Mouse (Mus musculus): ENCODE measurements around the gene Rffl. TPM values are rescaled to one million over a fixed set of nuclear protein-coding genes. Genes with fewer than 3 reads are reported as not detected.

Gene Rffl
- polyA plus RNA-seq, 1 experiment from 2014 or later = 13.6 TPM

GRCm38 (mm10) chr11:82820788-82821456 is 50.1 kb downstream of the Rffl start:
- 61% methylated on average over 13 of the region's 13 CpGs for WGBS
- peak; percentile 74 for ATAC-seq
- Histone ChIP-seq H3K27me3 (replicated peaks; ENCODE audit: control insufficient read depth, insufficient read depth, low read length) (no peaks in the 10 kb centered on the region), H3K9me3 (ENCODE audit: control insufficient read depth, low read length) (no peaks in the 10 kb centered on the region), H3K4me3 (ENCODE audit: low read length) (no peak overlapping the region), H3K4me2 (ENCODE audit: low read depth, low read length) (no peak overlapping the region), H3K36me3 (ENCODE audit: control insufficient read depth, insufficient read depth, low read length) (no peaks in the 10 kb centered on the region), H3K9ac (ENCODE audit: low read depth, low read length) (no peak overlapping the region), H3K4me1 (ENCODE audit: control insufficient read depth, insufficient read depth, low read length) (no peaks in the 10 kb centered on the region), H3K27ac (ENCODE audit: low read length) (no peak overlapping the region)

GRCm38 (mm10) chr11:82819350-82819749 is 51.7 kb downstream of the Rffl start:
- Histone ChIP-seq H3K4me1 (ENCODE audit: control insufficient read depth, insufficient read depth, low read length) (no peaks in the 10 kb centered on the region), H3K9ac (ENCODE audit: low read depth, low read length) (no peak overlapping the region), H3K27ac (ENCODE audit: low read length) (no peak overlapping the region), H3K4me2 (ENCODE audit: low read depth, low read length) (no peak overlapping the region), H3K9me3 (ENCODE audit: control insufficient read depth, low read length) (no peaks in the 10 kb centered on the region), H3K4me3 (ENCODE audit: low read length) (no peak overlapping the region), H3K27me3 (replicated peaks; ENCODE audit: control insufficient read depth, insufficient read depth, low read length) (no peaks in the 10 kb centered on the region), H3K36me3 (ENCODE audit: control insufficient read depth, insufficient read depth, low read length) (no peaks in the 10 kb centered on the region)
- WGBS = 59% methylated on average over 4 of the region's 4 CpGs
- ATAC-seq = no peak

- H3K9ac ChIP-seq (ENCODE audit: low read depth, low read length) = no peak overlapping the region
- no peak for ATAC-seq
- H3K4me3 ChIP-seq (ENCODE audit: low read length) = no peak overlapping the region
- H3K9me3 ChIP-seq (ENCODE audit: control insufficient read depth, low read length) = no peaks in the 10 kb centered on the region
- H3K36me3 ChIP-seq (ENCODE audit: control insufficient read depth, insufficient read depth, low read length) = no peaks in the 10 kb centered on the region; the same call in 1 of the 2 replicates
- no peak overlapping the region for H3K27ac ChIP-seq (ENCODE audit: low read length)
- WGBS = 80% methylated on average over 5 of the region's 5 CpGs
- H3K4me1 ChIP-seq (ENCODE audit: control insufficient read depth, insufficient read depth, low read length) = 0 out of 2 replicates have a peak, but pooled peaks cover 2% of the 10 kb centered on the region
- H3K4me2 ChIP-seq (ENCODE audit: low read depth, low read length) = no peak overlapping the region
- H3K27me3 ChIP-seq (replicated peaks; ENCODE audit: control insufficient read depth, insufficient read depth, low read length) = no peaks in the 10 kb centered on the region
Measured at GRCm38 (mm10) chr11:82808485-82808884, 62.5 kb downstream of the Rffl start.

GRCm38 (mm10) chr11:82807370-82807769 is 63.6 kb downstream of the Rffl start:
- no peak overlapping the region for H3K9ac ChIP-seq (ENCODE audit: low read depth, low read length)
- H3K4me3 ChIP-seq (ENCODE audit: low read length) = no peak overlapping the region
- no peak overlapping the region for H3K27ac ChIP-seq (ENCODE audit: low read length)
- H3K9me3 ChIP-seq (ENCODE audit: control insufficient read depth, low read length) = no peaks in the 10 kb centered on the region
- no peak for ATAC-seq
- H3K4me1 ChIP-seq (ENCODE audit: control insufficient read depth, insufficient read depth, low read length) = no peaks in the 10 kb centered on the region
- no peak overlapping the region for H3K4me2 ChIP-seq (ENCODE audit: low read depth, low read length)
- no peaks in the 10 kb centered on the region; the same call in 1 of the 2 replicates for H3K36me3 ChIP-seq (ENCODE audit: control insufficient read depth, insufficient read depth, low read length)
- H3K27me3 ChIP-seq (replicated peaks; ENCODE audit: control insufficient read depth, insufficient read depth, low read length) = no peaks in the 10 kb centered on the region
- 66% methylated on average over 3 of the region's 3 CpGs for WGBS

GRCm38 (mm10) chr11:82806656-82807055 is 64.4 kb downstream of the Rffl start:
- Histone ChIP-seq H3K27ac (ENCODE audit: low read length) (no peak overlapping the region), H3K4me2 (ENCODE audit: low read depth, low read length) (no peak overlapping the region), H3K36me3 (ENCODE audit: control insufficient read depth, insufficient read depth, low read length) (no peaks in the 10 kb centered on the region; the same call in 1 of the 2 replicates), H3K4me1 (ENCODE audit: control insufficient read depth, insufficient read depth, low read length) (no peaks in the 10 kb centered on the region), H3K9ac (ENCODE audit: low read depth, low read length) (no peak overlapping the region), H3K27me3 (replicated peaks; ENCODE audit: control insufficient read depth, insufficient read depth, low read length) (no peaks in the 10 kb centered on the region), H3K4me3 (ENCODE audit: low read length) (no peak overlapping the region), H3K9me3 (ENCODE audit: control insufficient read depth, low read length) (no peaks in the 10 kb centered on the region)
- 67% methylated on average over 3 of the region's 3 CpGs for WGBS
- ATAC-seq = no peak

GRCm38 (mm10) chr11:82783453-82783852 is 87.6 kb downstream of the Rffl start:
- no peak overlapping the region for H3K4me3 ChIP-seq (ENCODE audit: low read length)
- H3K27me3 ChIP-seq (replicated peaks; ENCODE audit: control insufficient read depth, insufficient read depth, low read length) = no peaks in the 10 kb centered on the region
- no peaks in the 10 kb centered on the region for H3K9me3 ChIP-seq (ENCODE audit: control insufficient read depth, low read length)
- 89% methylated on average over 11 of the region's 11 CpGs for WGBS
- no peak overlapping the region for H3K4me2 ChIP-seq (ENCODE audit: low read depth, low read length)
- no peak for ATAC-seq
- H3K9ac ChIP-seq (ENCODE audit: low read depth, low read length) = no peak overlapping the region; the same call in 1 of the 2 replicates
- 0 out of 2 replicates have a peak, but pooled peaks cover 10% of the 10 kb centered on the region for H3K36me3 ChIP-seq (ENCODE audit: control insufficient read depth, insufficient read depth, low read length)
- H3K4me1 ChIP-seq (ENCODE audit: control insufficient read depth, insufficient read depth, low read length) = peaks cover 8% of the 10 kb centered on the region; the same call in 1 of the 2 replicates
- H3K27ac ChIP-seq (ENCODE audit: low read length) = 0 out of 2 replicates have a peak overlapping the region, but pooled peaks have one; percentile 11

- peak overlapping the region; percentile 92 for H3K4me3 ChIP-seq (ENCODE audit: low read length)
- H3K4me1 ChIP-seq (ENCODE audit: control insufficient read depth, insufficient read depth, low read length) = peaks cover 8% of the 10 kb centered on the region; the same call in 1 of the 2 replicates
- H3K36me3 ChIP-seq (ENCODE audit: control insufficient read depth, insufficient read depth, low read length) = 0 out of 2 replicates have a peak, but pooled peaks cover 5% of the 10 kb centered on the region
- ATAC-seq = no peak
- 39% methylated on average over 6 of the region's 6 CpGs for WGBS
- H3K9ac ChIP-seq (ENCODE audit: low read depth, low read length) = peak overlapping the region; percentile 97
- H3K27me3 ChIP-seq (replicated peaks; ENCODE audit: control insufficient read depth, insufficient read depth, low read length) = no peaks in the 10 kb centered on the region
- no peaks in the 10 kb centered on the region for H3K9me3 ChIP-seq (ENCODE audit: control insufficient read depth, low read length)
- peak overlapping the region; percentile 95; the same call in 1 of the 2 replicates for H3K27ac ChIP-seq (ENCODE audit: low read length)
- peak overlapping the region; percentile 66 for H3K4me2 ChIP-seq (ENCODE audit: low read depth, low read length)
Measured at GRCm38 (mm10) chr11:82782197-82782596, 88.8 kb downstream of the Rffl start.

GRCm38 (mm10) chr11:82780983-82781903 is 89.8 kb downstream of the Rffl start, which contains the start of gene Lig3:
Gene Lig3, plus strand, starts transcription at chr11:82781108.
- under 1% methylated on average over 90 of the region's 90 CpGs for WGBS
- ATAC-seq = peak; percentile 96
- Histone ChIP-seq H3K4me3 (ENCODE audit: low read length) (peak within 1 kb of the TSS; percentile 92), H3K9me3 (ENCODE audit: control insufficient read depth, low read length) (no peaks in the 10 kb centered on the region), H3K27me3 (replicated peaks; ENCODE audit: control insufficient read depth, insufficient read depth, low read length) (no peaks in the 10 kb centered on the region), H3K4me1 (ENCODE audit: control insufficient read depth, insufficient read depth, low read length) (peaks cover 8% of the 10 kb centered on the region; the same call in 1 of the 2 replicates), H3K9ac (ENCODE audit: low read depth, low read length) (peak within 1 kb of the TSS; percentile 97), H3K36me3 (ENCODE audit: control insufficient read depth, insufficient read depth, low read length) (0 out of 2 replicates have a peak, but pooled peaks cover 3% of the 10 kb centered on the region), H3K27ac (ENCODE audit: low read length) (peak within 1 kb of the TSS; percentile 95), H3K4me2 (ENCODE audit: low read depth, low read length) (peak within 1 kb of the TSS; percentile 66)

- no peak for ATAC-seq
- Histone ChIP-seq H3K9me3 (ENCODE audit: control insufficient read depth, low read length) (no peaks in the 10 kb centered on the region), H3K27me3 (replicated peaks; ENCODE audit: control insufficient read depth, insufficient read depth, low read length) (no peaks in the 10 kb centered on the region), H3K36me3 (ENCODE audit: control insufficient read depth, insufficient read depth, low read length) (0 out of 2 replicates have a peak, but pooled peaks cover under 1% of the 10 kb centered on the region), H3K4me1 (ENCODE audit: control insufficient read depth, insufficient read depth, low read length) (peaks cover 8% of the 10 kb centered on the region; the same call in 1 of the 2 replicates), H3K4me2 (ENCODE audit: low read depth, low read length) (peak overlapping the region; percentile 54), H3K9ac (ENCODE audit: low read depth, low read length) (peak overlapping the region; percentile 97), H3K27ac (ENCODE audit: low read length) (peak overlapping the region; percentile 66), H3K4me3 (ENCODE audit: low read length) (peak overlapping the region; percentile 92)
- WGBS = 38% methylated on average over 5 of the region's 5 CpGs
Measured at GRCm38 (mm10) chr11:82780134-82780533, 90.9 kb downstream of the Rffl start.

Data from intestine, embryonic 16.5 days (tissue).